Mouse (Mus musculus) ES-CJ7 (cell line): ENCODE data around the gene Gjb5.

Source experiments
- DNase-seq: peaks from one replicate; pipeline ENCODE4 v3.0.0; 2011; ENCODE audit warnings: low read depth, low spot score

Gjb5 gene

GRCm38 (mm10) chr4:127311561-127311960 lies 46.4 kb downstream of the Gjb5 start:
- DNase-seq = no peak

- no peak for DNase-seq
These were observed 51.1 kb downstream of the Gjb5 start for GRCm38 (mm10) chr4:127306915-127307314.
